Mouse (Mus musculus) CD4-positive, CD25-positive, alpha-beta regulatory T cell, adult 4 months (primary cell): ENCODE measurements around the gene Bcl2l14. TPM values are rescaled to one million over a fixed set of nuclear protein-coding genes. Genes with fewer than 3 reads are reported as not detected.
A peak's percentile ranks its signal among the peaks of the same experiment; 100 is the strongest.

Experiments used
- ATAC-seq: one replicate; pipeline ENCODE4 v1.8.0; 2017
- polyA plus RNA-seq, 2 experiments: library from polyadenylated mRNA; unstranded; fragments of 100-300 nt; shearing (Covaris generic); gene quantifications; one replicate each; pipeline ENCODE4 v1.2.1; 2017

Bcl2l14 gene
- 1 to 10 TPM; 2.8 to 3.0 TPM for polyA plus RNA-seq

DNA sequence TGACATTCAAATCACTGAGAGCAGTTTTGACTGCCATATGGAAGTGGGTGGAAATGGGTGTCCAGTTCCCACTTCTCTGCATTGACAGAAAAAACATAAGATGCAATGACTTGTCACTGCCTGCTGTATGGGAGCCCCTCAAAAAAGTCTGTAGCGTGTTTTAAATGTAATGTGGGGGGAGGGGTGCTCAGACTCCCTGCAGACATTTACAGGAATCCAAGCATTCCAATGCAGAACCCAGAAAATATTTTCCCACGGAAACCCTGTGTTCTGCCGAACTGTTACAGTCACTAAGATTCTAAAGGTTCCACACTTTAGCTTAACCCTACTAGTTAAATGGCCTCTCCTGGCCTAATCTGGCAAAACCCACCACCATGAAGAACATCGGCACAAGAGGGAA is at the start of gene Bcl2l14:
TSS of gene Bcl2l14 (plus strand) at position 301 of the 400 bp plus-strand sequence.
- no peak for ATAC-seq

DNA sequence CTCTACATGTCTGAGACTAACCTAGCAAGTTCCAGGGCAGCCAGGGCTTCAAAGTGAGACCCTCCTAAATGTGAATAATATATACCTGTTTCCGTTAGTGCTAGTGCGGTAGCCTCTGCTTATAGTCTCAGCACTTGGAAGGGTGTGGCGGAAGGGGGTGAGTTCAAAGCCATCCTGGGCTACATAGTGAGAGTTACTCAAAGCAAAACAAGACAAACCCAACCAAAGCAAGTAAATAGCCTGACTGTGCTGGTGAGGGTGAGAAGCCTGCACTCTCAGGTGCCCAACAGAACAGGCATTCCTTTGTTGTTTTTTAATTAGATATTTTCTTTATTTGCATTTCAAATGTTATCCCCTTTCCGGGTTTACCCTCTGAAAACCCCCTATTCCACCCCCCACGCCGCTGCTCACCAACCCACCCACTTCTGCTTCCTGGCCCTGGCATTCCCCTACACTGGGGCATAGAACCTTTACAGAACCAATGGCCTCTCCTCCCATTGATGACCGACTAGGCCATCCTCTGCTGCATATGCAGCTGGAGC is 47.5 kb upstream of the Bcl2l14 start:
- ATAC-seq = peak; percentile 68

DNA sequence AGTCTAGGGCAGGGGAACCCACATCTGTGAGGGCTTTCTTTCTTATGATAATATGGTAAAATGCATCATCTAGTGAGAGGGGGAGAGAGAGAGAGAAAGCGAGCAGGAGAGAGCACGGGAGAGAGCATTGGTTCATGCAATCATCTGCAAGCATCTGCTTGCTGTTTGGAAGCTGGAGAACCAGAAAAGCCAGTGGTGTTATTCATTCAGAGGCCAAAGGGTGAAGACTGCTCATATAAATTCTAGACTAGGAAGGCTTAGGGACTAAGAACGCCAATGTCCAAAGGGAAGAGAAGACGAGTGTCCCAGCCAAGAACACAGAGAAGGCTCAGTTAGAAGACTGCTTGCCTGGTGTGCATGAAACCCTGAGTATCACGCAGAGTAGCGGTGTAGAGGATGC is 43.2 kb upstream of the Bcl2l14 start:
- ATAC-seq = no peak

DNA sequence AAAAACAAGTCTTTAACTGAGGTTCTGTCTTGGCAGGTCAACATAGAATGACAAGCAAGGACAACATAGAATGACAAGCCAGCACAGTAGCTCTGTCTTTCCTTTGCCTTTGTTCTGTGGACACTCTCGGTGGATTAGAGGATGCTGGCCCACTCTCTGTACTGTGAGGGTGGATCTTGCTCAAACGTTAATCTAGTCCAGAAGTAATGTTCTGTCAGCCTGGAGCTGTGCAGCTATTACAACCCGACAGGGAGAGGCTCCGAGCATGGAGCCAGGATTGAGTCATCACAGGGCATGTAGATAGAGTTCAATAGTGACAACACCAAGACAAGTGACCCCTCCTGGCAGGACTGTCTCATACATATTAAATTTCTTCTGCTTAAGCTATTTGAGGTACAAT is 42.4 kb upstream of the Bcl2l14 start:
- ATAC-seq = no peak

DNA sequence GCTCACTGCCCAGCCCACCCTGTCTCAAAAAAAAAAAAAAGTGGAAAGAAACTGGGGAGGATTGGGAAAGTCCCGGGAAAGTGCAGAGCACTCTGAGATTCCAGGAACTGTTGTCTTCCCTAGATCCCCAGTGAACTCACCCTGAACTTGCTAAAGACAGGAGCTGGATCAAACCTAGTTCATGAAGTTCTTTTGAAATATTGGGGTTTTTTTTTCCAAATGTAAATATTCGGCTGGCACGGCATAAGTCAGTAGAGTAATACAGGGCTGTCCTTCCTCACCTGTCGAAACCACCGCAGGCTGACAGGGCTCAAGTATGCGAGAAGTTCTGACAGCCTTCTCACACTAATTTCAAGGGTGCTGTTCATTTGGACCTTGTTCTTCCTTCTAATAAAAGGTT is 38.5 kb upstream of the Bcl2l14 start:
- no peak for ATAC-seq

DNA sequence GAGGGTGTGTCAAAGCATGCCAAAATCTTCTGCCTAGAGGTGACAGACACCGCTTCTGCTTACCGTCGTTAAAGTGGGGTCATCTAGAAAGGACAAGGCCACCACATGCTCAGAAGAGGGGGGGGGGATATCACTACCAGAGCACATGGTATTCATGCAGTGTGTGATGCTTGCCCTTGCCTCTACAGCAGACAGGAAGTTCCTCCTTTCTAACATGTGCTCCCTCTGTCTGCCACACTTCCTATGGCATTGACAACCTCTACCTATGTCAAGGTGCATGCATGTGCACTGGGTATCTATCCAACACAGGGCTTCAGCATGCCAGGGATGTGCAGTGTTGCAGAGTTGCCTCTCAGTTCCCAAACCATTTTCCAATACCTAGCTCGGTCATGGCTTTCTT is 36.0 kb upstream of the Bcl2l14 start:
- ATAC-seq = peak; percentile 38

DNA sequence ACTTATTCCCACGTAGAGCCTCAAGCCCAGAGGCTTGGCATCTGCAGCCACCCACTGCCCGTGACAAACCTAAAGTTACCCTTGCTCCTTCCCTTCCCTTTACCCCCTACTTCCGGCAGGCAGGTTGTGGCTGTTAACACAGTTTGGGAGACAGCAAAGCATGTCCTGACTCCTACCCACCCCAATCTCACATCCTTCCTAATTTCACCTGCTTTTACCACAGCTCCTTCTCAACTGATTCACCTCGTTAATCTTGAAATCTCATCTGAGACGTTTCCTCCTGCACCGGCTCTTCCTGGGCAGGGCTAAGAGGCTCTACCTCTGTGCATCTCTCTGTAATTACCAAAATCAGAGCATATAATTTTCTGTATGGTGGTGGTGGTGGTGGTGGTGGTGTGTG is 31.5 kb upstream of the Bcl2l14 start:
- ATAC-seq = peak; percentile 75

DNA sequence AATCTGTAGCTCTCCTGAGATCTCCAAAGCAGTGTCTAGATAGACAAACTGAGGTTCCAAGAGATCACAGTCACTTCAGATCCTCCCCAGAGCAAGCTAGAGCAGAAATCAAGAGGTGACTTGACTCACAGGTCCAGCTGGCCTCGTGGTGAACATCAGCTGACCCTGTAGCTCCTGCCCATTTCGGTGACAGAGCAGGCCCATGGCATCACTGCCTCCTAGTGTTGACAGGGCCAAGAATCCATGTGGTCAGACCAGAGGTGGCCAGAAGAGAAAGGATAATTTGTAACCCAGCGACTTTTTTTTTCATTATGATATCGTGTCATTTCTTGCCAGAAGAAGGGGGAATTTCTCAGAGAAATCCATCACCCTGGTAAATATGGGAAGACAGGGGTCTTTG is 30.2 kb upstream of the Bcl2l14 start:
- ATAC-seq = no peak

DNA sequence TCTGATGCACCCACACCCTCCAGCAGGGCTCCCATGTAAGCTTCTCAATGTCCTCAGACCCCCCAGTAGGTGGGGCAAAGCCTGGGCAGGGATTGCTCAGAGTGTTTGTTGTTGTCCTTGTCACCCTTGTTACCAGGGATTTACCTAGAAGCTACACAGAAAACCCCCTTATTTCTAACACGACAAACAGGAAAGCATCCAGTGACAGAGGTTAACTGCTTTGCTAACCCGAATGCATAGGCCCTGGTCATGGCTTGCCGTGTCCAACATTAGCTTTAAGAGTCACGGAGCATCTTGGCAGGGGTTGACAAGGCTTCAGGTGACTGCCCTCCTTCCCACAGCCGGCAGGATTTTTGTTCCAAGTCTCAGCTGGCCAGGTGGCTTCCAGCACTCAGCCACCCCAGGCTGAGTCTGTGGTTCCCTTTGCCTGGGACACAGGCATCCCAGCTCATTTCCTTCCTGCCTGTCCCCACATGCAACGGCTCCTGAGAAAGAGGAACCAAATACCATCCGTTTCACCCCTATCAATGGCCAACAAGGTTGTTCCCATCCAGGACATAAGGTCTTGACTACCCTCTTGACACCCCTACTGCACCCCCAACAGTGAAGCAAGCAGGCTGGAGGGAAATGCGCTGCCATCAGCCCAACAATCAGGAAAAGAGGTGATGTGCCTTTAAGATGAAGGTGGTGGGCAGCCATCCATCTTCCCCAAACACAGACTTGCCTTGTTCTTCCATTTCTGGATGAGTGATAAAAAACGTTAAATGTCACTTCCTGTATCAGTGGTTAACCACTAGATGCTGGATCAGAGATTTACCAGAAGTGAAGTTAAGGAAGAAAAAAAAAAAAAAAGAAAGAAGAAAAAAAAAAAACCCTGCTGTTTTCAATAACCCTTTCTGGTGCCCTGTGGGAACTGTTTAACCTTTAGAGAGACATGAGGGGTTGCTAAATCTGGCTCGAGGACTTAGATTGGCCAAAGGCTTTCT is 29.5 kb upstream of the Bcl2l14 start:
- ATAC-seq = peak; percentile 51

DNA sequence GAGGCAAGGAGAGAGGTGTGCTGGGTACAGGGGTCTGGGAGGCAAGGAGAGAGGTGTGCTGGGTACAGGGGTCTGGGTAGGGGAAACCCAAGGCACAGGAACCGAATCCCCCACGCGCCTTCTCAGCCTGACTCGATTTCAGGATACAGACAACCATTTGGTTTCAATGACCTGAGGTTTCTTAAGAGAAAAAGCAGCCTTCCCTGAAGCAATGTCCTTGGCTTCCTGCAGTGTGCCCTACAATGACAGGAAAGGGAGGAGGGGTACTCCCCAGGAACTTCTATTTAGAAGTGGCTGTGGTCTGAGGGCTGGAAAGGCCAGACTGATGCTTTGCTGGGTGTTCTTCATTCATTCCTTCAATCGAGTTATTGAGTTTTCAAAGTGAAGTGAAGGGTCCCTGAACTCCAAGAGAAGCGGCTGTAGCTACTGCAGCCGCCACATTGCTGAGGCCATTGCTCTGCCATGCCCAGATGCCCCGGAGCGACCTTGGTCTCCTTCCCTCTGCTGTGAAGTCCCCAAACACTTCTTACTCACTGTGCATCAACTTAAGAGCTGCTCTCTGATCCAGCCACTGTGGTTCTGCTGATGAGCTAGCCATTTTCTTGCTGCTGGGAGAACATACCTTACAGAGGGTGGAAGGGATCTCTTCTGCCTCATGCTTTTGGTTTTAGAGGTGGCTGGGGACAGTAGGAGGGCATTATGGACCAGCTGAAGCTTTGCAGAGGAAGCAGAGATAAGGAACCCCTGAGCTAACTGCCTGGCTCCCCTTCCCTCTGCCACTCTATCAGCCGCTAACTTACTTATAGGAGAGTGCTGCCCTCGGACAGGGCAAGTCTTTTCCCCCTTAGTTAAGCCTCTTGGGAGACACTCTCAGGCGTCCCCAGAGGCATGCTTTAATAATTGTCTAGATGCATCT is 28.5 kb upstream of the Bcl2l14 start:
- peak; percentile 3 for ATAC-seq

DNA sequence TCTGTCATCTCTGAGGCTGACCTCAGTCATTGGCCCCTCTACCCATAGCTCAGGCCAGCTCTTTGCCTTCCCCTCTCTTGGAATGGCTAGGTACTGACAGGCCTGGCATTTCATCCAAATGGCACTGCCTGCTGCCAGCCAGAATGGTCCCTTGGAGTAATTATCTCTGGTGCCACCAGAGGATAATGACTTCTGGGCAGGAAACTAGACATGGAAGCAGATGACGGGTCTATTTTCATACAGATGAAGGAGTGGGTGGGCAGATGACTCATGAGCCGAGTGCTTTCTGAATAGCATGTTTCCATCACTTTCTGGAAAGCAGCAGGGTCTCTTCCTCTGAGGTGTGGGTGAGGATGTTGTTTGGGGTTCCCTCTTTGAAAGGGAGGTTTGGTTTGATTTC is 23.2 kb upstream of the Bcl2l14 start:
- ATAC-seq = peak; percentile 70

DNA sequence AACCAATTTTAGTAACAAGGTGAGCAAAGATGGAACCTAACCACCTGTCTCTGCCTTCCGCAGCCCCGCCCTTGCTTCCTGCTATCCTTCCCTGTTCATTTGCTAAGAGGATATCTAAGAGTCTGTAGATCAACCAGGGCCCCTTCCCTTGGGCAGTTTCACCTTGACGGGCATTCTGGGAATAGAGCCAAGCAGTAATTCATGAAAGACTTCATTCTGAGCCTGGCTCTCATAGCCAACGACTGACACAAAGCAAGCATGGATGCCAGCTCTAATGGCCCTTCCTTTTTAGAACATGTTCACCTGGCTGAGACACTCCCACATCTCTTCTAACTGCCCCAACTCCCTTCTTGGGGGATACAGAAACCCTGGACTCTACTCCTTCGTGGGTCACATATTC is 18.9 kb upstream of the Bcl2l14 start:
- ATAC-seq = no peak

DNA sequence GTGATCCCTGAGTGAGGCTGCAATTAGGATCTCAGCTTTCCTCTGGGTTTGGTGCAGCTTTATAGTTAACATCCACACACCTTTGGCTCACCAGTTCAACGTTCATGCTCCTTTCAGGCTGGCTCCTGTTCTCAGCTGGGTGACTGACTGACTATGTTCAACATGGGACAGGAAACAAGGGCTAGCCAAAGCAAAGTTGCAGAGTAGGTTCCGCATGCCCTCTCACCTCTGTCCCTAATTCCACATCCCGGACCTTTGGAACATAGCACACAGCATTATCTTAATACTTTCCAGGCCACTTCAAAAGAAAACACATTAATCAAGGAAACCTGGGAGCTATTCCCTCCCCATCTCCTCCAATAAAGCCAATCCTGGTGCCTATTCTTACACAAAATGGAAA is 18.3 kb upstream of the Bcl2l14 start:
- no peak for ATAC-seq

DNA sequence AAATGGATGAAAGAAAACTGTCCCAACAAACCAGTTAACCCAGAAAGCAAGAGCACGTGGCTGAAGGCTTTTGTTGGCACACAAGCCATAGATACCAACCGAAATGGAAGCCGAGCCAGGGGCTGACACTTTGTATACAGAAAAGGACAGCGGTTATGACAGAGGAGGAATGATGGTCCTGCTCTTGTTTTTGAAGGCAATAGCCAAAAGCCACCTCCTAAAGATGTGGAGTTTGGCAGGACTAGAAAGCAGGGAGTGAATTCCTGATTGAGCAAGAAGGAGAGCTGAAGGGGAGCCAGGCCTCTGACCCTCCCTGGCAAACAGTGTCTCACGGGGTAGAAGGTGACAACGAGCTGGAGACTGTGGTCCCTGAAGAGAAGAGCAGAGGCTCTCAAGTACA is 14.7 kb upstream of the Bcl2l14 start:
- no peak for ATAC-seq

DNA sequence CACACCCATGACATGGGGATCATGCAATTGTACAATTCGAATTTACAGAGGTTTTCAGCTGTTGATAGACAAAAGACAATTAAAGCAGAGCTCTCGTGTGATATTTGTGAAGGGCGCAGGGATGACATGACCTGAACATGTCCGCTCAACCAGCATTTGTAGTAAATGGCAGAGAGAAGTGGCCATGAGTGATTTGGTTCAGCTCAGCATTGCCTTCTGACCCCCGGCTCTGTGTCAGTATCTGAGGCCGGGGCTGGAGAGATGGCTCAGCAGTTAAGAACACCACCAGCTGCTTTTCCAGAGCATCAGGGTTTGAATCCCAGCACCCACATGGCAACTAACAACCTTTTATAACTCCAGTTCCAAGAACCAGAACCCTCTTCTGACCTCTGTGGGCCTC is 10.2 kb upstream of the Bcl2l14 start:
- no peak for ATAC-seq

DNA sequence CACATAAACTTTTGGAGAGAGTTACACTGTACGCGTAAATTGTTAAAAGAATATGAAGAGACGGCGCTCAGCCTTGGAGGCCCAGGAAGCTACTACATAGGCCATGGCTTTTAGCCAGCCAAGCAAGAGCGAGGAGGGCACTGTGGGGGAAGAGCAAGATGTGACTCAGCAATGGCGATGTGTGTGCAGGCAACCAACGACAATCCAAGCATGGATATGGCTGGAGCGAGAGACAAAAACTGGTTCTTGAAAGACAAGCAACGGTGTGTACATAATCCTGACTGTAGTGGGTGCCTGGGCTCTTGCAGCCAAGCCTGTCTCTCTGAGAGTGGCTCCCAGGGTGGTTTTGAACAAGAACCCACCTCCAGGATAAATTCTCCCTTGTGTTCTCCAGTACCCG is 8.7 kb upstream of the Bcl2l14 start:
- ATAC-seq = no peak

DNA sequence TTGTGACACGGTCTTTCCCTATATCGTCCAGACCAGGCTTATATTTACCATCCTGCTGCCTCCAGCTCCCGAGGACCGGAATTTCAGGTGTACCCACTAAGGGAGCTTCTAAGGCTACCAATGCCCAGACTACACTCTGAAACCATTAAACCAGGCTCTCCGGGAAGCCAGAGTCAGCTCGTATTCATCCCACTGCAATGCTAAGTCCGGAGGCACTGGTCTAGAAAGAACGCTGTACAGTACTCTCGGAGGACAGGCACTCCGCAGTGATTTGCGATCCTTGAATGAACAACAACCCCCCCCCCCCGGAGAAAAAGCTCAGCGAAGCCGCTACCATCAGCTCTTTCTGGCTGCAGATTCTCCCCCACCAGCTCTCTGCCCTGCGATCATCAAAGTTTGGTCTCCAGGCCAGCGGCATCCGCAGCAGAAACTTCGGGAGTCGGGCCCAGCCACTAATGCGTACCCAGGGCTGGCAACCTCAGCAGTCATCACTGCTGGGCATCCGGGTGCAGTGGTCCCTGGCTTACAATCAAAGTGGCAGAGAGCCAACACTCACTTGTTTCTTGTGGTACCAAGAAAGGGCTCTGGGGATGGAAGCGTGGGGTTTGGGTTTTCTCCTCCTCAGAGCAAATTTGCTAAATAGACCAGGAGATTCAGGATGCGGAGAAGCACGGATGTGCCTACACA is 7.6 kb upstream of the Bcl2l14 start:
- ATAC-seq = no peak

DNA sequence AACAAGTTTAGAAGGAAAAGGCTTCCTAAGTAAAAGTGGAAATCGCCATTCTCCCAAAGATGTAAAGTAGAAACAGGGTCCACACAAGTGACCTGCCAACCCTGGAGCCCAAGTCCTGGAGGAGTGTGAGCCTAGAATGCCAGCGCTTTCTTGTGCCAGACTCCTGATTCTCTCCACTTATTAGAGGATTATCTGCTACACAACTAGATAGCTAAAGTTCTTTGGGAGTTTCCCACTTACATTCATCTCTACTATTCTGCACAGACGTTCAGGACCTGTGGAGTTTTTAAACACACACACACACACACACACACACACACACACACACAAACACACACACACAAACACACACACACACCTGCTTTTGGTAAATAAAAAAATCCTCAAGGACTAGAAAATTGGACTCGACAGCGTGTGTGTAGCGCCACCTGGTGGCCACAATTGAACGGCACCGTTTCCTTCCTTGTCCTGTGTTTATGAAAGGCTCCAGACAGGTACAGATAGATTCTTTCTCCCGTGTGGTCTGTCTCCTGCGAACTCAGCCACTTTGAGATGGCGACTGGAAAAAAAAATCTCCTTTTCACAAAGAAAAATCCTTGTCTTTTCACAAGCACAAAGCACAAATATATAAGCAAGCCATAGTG is 6.7 kb upstream of the Bcl2l14 start:
- peak; percentile 74 for ATAC-seq

DNA sequence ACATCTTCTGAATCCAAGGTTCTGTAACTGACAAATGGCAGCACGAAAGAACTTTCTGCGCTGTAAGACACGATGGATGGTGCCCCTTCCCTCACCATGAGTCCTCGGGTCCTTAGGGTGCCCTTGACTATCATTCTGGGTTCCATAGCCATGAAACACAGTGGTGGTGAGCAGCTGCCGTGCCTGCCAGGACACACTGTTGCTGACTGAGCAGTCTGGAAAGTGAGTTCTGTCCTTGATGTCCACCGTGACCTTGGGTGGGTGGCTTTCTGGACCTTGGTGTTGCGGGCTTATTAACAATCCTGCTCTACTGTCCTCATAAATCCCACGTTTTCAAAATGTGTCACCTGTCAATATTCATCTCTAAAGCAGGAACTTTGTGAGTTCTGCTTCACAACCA is 6.2 kb upstream of the Bcl2l14 start:
- ATAC-seq = no peak

DNA sequence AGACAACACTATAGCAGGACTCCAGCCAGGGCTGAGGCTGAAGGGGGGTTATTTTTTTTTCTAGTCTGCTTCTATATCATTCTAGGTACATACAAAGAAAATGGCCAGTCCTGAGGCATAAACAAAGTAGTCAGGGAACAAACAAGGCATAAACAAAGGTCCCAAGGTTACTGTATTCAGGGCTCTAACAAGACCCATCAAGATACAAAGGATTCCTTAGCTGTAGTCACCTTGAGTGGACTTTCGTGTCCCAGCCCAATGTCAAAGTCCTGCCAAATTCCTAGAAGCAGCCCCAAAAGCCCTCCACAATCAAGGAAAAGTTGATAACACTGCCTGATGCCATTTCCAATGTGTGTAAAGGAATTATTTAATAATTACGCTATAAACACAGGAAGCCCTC is 5.3 kb upstream of the Bcl2l14 start:
- ATAC-seq = no peak

DNA sequence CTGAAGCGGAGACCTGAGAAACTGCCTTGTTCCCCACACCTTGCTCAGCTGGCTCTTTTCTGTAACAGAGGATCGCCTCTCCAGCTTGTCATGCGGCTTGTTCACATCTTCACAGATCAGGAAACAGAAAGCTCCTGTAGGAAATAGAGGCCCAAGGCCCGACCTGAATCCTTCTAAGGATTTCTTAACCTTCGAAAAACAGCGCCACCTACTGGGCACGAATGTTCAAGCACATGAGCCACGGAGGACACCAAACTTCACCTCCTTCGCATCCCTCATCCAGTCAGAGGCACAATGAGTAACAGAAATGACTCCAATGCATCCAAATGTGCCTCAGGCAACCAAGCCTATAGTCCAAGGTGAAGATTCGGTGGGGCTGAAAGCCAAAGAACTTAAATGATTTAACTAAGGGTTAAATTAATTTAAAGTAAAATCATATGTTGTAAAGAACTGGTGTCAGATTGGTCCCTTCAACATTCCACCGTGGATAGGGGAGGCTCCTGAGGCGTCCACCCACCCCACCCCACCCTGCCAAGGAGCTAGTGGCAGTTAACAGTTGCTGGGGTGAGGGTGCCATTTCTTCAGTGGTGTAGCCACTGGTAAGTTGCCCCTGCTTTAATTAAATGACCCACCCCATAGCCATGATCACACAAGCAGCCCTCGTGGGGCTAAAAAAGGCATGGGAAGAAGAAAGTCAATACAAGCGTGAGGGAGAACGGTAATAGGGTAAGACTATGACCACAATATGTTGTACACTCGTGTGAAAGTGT is 7.0 kb downstream of the Bcl2l14 start:
- ATAC-seq = peak; percentile 72
